Mouse (Mus musculus): ENCODE data around the gene Tmem216. TPM values are rescaled to one million over a fixed set of nuclear protein-coding genes. Genes with fewer than 3 reads are reported as not detected.
"Not testable (repeated sequence)": the region's sequence is repeated elsewhere in the genome, so short reads cannot be mapped to it uniquely, and the experiment has no call there.

Tmem216 gene
- total RNA-seq, 2 experiments from 2014 or later, result 10.1 to 11.8 TPM

DNA sequence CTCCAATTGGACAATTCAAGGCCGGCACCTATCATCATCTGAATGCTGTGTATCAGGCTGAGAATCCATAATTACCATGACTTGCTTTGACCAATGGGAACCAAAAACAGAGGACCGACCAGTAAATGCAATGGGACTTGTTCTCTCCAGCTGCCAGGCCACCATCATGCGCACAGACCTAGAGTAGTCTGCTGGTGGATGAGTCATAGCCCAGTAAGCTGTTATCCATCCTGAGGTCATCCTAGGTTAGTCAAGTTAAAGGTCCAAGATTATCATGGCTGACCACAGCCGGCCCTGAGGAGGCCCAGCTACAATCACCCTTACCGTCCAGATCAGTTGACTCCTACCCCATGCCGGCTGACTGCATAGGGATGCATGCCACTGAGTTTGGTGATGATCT, 13.6 kb upstream of the Tmem216 start:
- no peak for DNase-seq (ENCODE audit: low spot score in 2 of 2)

DNA sequence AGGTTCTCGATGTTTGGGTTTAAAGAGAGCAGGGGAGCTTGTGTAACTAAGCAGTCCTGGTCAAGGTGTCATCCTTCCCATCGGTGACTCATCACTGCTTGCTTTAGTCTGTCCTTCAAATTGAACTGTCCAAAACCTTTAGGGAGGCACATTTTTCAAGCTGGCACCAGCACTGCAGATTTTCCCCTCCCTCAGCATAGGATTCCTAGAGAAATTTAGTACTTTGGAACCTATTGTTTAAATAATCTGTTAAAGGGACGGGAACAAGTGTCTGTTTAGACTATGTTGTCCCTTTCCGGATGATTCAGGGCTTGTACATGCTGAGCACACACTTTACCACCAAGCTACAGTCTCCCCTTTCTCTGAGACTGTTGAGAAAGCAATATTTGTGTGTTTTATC, 9.2 kb upstream of the Tmem216 start:
- no peak for DNase-seq (ENCODE audit: low spot score in 2 of 2)

DNA sequence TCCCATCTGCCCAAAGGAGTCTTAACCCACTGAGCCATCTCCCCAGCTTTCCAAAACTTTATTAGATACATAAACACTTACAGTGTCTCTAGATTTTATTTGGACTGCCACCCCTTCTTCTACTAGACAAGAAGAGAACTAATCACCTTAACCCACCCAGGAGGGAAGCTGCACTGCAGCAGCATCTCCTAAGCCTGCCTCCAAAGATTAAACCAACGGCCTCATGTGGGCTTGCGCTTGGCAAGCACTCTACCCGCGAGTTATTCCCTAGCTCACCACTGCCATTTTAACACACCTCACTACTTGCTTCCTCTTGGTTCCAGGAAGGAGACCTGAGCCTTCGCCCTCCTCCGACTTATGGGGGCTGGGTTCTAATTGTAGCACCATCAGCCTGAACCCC, 8.2 kb upstream of the Tmem216 start:
- DNase-seq (ENCODE audit: low spot score in 2 of 2), result no peak

DNA sequence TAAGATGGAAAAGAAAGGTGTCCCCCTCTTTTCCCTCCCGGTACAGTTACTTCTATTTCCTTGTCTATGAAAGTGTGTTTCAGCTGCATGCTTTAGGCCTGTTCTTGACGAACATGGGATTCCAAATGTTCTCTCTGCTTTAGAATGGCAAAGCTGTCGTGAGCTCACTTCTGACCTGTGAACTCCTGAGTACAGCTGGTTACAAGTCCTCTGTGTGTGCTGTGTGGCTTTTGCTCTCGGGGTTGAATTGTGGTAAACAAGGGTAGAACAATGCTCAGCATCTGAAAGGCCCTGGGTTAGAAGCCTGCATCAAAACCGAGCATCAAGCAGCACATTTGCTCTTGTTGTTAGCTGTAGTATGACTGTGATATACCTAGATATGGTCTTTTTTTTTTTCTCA, 6.3 kb upstream of the Tmem216 start:
- DNase-seq (ENCODE audit: low spot score in 2 of 2), result no peak

DNA sequence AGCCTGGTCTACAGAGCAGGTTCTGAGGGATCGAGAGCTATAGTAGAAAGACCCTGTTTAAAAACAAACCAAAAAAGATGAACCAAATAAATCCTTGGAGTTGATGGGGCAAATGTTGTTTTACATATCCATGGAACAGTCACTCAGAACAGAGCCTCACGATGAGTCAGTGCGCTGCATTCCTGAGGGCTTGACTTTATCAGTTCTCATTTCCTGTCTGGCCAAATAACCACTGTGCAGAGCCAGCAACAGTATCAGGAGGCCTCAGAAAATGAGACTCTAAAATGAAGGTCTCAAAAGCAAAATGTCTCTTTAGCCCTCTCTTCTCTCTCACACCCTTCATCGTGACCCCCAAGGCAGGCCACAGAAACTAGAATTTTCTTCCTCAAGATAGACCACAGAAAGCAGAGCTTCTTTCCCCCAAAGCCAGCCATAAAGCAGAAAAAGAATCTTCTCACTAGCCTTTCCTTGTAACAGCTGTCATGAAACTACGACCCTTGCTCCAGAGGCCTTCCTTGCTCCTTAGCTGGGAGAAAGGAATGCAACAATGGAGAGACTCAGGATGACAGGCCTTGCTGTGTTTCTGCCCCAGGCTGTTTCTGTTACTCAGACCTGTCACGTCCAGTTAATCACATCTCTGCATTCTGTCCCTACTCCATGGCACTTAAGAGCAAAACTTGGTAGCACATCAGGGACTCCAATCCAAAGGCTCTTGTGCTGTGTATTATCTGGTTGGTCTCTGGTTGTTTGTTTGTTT, 5.7 kb upstream of the Tmem216 start:
- DNase-seq (ENCODE audit: low spot score in 2 of 2), result no peak

DNA sequence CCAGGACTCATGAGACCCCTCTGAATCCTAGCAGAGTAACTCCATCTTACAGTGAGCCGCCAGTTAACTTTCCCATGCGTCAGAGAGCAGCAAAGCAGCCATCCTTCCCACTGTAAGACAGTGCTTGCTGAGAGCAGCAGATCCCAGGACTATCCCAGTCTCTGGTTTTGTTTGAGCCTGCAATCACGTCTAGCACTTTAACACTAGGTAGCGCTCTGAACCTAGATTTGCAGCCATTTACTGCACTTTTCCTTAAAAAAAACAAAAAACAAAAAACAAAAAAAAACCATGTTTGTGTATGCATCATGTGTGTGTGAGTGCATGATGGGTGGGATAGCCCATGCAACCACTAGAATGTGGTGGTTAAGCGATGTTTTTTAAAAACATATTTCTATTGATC, 4.1 kb upstream of the Tmem216 start:
- no peak for DNase-seq (ENCODE audit: low spot score in 2 of 2)

DNA sequence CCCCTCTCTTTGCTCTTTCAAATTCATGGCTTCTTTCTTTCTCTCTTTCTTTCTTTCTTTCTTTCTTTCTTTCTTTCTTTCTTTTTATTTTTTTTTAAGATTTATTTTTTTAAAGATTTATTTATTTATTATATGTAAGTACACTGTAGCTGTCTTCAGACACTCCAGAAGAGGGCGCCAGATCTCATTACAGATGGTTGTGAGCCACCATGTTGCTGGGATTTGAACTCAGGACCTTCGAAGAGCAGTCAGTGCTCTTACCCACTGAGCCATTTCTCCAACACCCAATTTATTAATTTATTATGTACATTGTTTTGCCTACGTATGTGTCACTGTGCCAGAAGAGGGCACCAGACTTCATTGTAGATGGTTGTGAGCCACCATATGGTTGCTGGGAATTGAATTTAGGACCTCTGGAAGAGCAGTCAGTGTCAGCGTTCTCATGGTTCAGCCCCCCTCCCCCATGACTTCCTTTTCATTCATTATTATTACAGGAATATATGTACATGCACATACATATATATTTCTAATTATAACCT, 1.9 kb upstream of the Tmem216 start:
- DNase-seq (ENCODE audit: low spot score in 2 of 2), result not testable (repeated sequence)

DNA sequence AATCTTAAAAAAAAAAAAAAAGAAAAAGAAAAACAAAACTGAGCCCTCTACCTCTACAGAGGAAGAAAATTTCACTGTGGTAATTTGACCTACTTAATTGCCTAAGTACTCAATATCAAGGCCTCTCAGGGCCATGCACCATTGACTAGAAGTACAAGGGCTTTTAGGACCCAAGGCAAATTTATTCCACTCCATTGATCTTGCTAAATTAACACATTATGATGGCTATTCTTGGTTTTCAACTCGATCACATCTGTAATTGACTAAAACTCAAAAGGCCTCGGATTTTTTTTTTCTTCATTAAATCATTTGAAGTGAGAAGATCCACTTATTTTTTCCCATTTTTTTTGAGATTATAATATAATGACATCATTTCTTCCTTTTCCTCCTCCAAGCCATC, 1.4 kb upstream of the Tmem216 start:
- no peak for DNase-seq (ENCODE audit: low spot score in 2 of 2)

DNA sequence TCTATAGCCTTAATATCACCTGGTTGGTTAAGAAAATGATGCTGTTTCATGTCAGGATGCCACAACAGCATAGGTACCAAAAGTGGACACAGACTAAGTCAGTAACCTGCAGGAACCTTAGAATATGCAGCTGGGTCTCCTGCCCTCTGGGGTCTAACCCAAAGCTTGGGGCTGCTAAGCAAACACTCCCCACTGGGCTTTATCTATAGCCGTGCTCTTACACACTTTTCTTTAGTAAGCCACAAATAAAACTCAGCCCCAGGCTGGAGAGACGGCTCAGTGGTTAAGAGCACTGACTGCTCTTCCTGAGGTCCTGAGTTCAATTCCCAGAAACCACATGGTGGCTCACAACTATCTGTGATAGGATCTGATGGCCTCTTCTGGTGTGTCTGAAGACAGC, 963 bp upstream of the Tmem216 start:
- no peak for DNase-seq (ENCODE audit: low spot score in 2 of 2)

DNA sequence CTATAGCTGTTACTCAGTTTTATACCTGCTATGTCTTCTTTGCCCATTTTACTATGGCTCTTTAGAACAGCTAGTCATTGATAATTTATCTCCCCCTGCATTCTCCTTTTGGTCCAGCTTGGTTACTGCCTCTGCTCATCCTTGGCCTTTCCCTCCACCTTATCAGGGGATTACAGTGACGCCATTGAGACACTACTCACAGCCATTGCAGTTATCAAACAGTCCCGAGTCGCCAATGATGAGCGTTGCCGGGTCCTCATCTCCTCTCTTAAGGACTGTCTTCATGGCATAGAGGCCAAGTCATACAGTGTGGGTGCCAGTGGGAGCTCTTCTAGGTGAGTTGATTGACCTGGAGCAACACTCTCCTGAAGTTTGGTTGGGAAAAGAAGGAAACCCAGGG, 16.6 kb downstream of the Tmem216 start:
- DNase-seq (ENCODE audit: low spot score in 2 of 2), result no peak

DNA sequence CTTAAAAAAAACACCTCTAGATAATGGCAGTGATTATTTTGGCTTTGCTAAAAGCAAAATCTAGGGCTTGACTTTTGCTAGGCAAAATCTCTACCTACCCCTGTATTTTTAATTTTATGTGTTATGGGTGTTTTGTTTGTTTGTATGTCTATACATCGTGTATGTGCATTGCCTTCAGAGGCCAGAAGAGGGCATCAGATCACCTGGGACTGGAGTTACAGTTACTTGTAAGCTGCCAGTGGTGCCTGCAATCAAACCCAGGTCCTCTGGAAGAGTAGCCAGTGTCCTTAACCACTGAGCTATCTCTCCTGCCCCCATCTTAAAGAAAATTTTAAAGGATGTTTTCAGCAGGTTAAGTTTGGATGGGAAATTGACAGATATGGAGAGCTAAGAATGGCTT, 26.0 kb downstream of the Tmem216 start:
- no peak for DNase-seq (ENCODE audit: low spot score in 2 of 2)

DNA sequence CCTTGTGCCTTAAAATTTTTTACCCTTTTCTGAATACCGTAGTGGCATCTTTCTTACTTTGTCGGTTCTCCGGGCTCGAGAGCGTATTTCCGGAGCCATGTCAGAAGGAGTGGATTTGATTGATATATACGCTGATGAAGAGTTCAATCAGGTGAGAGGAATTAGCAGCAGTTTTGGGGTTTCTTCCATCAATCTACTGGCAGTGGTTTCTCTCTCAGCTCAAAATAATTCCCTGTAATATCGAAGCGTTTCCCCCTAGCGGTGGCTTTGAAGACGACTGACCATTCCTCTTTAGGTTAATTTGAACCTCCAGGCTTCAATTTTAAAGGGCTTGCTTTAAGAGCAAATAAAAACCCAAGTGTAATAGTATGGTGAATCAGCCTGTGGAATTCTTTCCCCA, 30.1 kb downstream of the Tmem216 start, which contains the start of gene Sdhaf2:
Gene Sdhaf2, minus strand, starts transcription at position 233 of the 400 bp plus-strand sequence.
- DNase-seq (ENCODE audit: low spot score in 2 of 2), result peak in 1 of 2 experiments; percentile 45

DNA sequence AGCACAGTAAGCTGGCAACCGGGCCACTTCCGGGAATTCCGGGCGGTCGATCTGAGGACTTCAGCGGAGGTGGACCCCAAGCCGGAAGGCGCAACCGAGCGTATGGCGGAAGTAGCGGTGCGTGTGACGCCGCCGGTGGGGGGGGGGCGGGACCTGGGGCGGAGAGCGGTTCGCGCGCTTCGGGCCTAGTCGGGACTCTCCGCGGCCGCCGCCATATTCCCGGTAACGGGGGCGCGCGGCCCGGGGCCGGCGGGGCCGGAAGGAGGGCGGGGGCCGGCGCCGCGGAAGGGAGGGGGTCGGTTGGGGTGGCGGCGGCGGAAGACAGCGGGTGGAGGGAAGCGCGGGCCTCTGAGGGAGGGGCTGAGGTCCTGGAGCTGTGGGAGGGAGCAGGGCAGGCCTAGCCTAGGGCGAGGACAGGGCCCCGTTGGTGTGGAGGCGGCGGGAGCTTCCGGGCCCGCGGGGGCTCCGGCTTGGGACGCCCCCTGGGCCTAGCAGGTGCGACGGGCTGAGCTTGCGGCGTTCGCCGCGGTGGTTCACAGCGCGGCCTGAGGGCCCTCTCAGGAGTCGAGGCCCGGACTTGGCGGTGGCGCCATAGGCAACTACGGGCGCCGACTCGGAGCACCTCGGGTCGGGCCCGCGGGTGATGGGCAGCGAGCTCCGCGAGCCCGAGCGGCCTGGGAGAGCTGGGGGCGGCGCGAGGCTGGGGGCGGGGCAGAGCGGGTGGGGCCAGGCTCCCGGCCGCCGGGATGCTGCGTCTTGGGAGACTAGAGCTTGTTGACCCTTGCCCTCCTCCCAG, 30.7 kb downstream of the Tmem216 start, which contains the start of gene Cpsf7:
Gene Cpsf7, plus strand, starts transcription at position 161 of the 796 bp plus-strand sequence.
- DNase-seq (ENCODE audit: low spot score in 2 of 2), result peak; percentile 83 to 92

DNA sequence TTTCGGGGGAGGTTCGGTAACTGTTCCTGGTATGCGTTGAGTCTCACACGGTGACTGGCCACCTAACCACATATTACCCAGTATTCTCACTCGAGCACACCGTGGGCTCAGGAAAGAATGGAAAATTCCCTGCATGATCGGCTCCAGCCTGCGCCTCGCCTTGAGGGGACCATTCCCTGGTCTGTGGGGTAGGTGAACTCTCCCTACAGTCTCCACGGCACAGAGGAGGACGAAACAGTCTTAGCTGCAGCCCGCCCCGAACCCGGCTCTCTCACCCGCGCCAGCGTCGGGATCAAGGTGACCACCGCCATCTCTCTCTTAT, 31.3 kb downstream of the Tmem216 start:
- DNase-seq (ENCODE audit: low spot score in 2 of 2), result no peak

DNA sequence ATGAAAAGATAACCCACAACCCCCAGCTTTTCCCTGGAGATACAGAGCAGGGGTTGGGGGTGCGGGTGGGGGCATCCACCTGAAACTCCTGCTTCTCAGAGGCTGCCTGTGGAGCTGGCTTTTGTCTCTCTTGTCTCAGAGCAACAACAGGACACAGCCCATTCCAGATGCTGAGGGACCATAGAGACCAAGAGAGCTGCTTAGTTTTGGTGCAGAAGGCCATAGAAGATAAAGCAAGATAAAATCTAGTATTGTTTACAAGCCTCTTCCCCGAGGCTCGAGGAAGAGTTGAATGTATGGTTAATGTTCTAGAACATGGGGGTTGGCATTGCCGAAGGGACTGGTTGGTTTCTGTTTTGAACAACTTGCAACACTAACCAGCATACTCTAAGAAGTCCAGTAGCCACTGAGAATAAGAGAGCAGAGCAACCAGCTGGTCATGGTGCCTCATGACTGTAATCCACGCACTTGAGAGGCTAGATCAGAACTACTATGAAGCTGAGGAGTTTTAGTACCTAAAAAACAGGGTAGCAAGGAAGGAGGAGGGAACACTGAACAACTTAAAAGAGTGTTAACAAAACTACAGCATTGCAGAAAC, 32.5 kb downstream of the Tmem216 start:
- DNase-seq (ENCODE audit: low spot score in 2 of 2), result no peak

DNA sequence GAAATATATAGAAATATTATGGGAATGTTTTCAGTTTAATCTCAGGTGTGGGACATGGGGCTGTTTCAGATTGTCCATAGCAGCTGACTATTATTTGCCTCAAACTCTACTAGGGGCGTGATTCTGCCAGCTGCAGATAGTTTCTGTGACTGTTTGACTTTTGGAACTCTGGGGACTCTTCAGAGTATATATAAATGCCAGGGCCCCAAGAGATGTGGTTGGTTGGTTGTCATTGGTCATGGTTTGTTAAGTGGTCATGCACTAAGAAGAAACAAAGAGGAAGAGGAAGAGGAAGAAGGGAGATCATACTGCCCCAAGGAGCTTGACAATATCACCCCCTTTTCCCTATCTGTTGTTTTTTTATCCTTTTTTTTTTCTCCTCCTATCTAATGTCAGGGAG, 34.1 kb downstream of the Tmem216 start:
- no peak for DNase-seq (ENCODE audit: low spot score in 2 of 2)

DNA sequence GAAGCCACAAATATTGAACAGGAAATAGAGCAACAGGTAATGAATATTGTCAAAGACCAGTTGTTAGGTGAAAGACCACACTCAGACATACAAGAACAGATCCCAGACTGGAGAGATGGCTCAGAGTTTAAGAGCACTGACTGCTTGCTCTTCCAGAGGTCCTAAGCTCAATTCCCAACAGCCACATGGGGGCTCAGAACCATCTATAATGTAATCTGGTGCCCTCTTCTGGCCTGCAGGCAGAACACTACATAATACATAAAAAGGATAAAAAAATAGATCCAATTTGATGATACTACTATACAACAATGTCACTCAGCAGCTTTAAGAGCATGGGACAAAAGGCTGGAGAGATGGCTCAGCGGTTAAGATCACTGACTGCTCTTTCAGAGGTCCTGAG, 35.7 kb downstream of the Tmem216 start:
- no peak for DNase-seq (ENCODE audit: low spot score in 2 of 2)

DNA sequence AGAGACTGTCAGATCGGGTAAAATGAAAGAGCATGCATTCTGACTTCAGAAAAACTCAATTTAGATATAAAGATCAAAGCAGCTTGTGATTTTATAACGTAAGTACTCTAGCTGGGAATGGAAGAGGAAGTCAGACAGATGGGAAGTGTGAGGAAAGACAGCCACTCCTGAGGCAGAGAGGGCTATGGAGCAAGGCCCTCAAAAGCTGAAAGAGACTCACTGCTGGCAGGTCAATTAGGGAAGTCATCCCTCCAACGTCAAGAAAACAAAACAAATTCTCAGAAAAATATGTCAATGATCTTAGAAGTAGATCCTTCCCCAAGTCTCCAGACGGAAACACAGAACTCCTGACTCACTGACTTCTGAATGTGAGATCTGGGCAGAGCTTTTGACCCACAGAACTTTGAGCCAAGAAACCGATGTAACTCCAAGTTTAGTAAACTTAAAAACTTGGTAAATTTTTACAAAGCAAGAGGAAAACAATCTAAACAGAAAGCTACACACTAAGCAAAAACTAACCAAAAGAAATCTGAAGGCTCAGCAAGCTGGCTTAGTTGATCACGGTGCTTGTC, 45.2 kb downstream of the Tmem216 start:
- DNase-seq (ENCODE audit: low spot score in 2 of 2), result no peak

DNA sequence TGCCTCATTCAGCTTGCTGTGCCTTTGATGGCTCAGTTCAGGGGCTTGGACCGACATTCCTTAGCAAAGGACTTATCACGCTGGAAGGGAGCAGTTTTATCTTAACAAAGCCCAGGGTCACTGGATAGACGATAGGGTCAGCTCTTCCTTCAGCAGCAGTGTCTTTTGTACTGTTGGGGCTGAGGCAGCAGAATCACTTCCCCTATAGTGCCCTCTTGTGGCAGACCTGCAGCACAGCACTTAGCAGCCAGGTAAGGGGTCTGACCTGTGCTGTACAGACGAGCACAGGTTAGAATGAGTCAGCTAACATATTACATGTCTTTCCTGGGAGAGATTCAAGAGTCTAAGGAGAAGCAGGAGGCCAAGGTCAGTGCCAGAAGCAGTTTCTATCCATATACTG, 53.5 kb downstream of the Tmem216 start:
- peak in 1 of 2 experiments; percentile 45 for DNase-seq (ENCODE audit: low spot score in 2 of 2)

DNA sequence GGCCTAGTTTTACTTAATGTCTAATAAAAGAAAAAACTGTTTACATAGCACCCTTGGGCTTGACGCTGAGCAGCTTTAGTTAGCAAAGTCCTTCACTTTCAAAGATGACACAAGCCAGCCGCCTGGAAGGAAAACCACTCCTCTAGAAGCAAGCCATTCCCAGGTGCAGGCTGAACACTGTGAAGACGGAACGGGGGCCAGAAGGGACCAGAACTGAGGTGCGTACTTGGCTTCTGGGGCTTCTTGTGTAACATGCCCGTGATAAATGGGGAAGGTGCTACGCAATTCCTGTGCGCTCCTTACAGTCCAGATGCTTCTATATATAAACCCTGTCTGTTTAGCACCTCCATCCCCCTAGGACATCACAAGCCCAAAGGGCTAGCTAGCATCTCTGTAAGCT, 55.5 kb downstream of the Tmem216 start:
- no peak for DNase-seq (ENCODE audit: low spot score in 2 of 2)

DNA sequence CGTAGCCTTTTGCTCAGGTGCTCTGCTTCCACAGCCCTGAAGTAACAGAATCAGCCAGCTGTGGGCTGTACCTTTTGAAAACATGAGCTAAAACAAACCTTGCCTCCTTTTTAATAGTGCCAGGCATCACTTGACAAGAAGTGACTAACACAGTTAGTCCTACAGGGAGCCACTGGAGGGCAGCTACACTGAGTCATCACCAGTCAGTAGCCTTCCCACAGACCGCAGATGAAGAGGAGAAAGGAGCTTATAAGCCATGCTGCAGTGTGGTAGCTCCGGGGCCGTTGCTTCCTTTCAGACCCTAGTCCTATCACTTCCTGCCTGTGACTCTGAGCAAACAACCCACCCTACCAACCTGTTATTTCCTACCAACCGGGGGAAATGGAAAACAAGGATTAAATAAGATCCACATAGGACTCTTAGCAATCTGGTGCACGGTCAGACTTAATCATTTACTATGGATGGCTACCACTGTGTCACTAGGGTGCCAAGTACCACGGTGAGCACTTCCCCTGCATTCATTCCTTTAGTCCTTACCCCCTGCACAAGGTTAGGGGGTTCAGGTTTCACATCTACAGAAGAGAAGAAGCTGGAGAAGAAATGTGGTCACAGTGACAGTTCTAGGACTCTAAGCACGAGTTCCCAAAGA, 58.4 kb downstream of the Tmem216 start:
- no peak for DNase-seq (ENCODE audit: low spot score in 2 of 2)

All from layer of hippocampus, postnatal 14 days (tissue).